Mouse (Mus musculus): ENCODE measurements at regions not wholly inside any gene's neighbourhood (a gene's known extent, or its start where the extent isn't known, plus 50 kb on each side); places are given as distances from the start of the nearest gene placed in this dataset.

DNA sequence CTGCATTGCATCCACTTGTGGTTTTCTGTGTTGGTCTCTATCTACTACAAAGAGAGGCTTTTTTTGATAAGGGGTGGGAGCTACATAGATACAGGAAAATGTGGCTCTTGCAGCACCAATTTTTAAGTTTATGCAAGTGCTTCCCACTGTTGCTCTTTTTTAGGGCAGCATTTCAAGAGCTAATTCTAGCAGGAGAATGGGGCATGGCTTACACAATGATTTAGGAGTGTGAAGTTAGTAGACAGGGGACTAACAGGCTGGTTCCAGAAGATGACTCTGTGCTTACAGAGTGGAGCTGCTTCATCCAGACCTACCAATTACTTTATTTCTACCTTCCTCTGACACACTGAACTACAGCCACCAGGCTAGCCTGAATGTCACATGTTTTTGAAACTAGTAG is 125.9 kb upstream of the Nxpe4 start:
- no peak overlapping the region for H3K9ac ChIP-seq (replicated peaks; ENCODE audit: low read length)
- H3K4me2 ChIP-seq (replicated peaks; ENCODE audit: low read depth, low read length), result no peak overlapping the region
- no peak for ATAC-seq (ENCODE audit: low FRiP score, low TSS enrichment)
- no peaks in the 10 kb centered on the region for H3K4me1 ChIP-seq (ENCODE audit: insufficient read depth, low read length)
- no peaks in the 10 kb centered on the region for H3K9me3 ChIP-seq (ENCODE audit: low read length)
- H3K27ac ChIP-seq (ENCODE audit: low read length), result no peak overlapping the region
- no peaks in the 10 kb centered on the region for H3K27me3 ChIP-seq (ENCODE audit: insufficient read depth, low read length)
- no peaks in the 10 kb centered on the region for H3K36me3 ChIP-seq (ENCODE audit: insufficient read depth, low read length)
- no peak overlapping the region for H3K4me3 ChIP-seq (ENCODE audit: low read length)

DNA sequence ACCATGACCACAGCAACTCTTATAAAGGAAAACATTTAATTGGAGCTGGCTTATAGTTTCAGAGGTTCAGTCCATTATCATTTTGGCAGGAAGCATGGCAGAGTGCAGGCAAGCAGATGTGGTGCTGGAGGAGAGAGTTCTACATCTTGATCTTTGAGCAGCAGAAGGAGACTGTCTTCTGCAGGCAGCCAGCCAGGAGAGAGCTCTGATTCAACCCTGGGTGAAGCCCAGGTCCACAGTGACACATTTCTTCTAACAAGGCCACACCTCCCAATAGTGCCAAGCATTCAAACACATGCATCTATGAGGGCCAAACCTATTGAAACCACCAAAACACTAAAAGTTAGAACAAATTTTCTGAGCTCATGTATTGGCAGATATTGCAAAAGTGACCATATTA is 117.0 kb upstream of the Nxpe4 start:
- Histone ChIP-seq H3K36me3 (ENCODE audit: insufficient read depth, low read length) (no peaks in the 10 kb centered on the region), H3K27ac (ENCODE audit: low read length) (no peak overlapping the region), H3K9me3 (ENCODE audit: low read length) (no peaks in the 10 kb centered on the region), H3K4me2 (replicated peaks; ENCODE audit: low read depth, low read length) (no peak overlapping the region), H3K4me3 (ENCODE audit: low read length) (no peak overlapping the region), H3K27me3 (ENCODE audit: insufficient read depth, low read length) (no peaks in the 10 kb centered on the region), H3K4me1 (ENCODE audit: insufficient read depth, low read length) (no peaks in the 10 kb centered on the region), H3K9ac (replicated peaks; ENCODE audit: low read length) (no peak overlapping the region)
- ATAC-seq (ENCODE audit: low FRiP score, low TSS enrichment), result no peak

GRCm38 (mm10) chr9:48047846-48048245 is 114.0 kb upstream of the Nxpe4 start:
- Histone ChIP-seq H3K4me1 (ENCODE audit: insufficient read depth, low read length) (no peaks in the 10 kb centered on the region), H3K27me3 (ENCODE audit: insufficient read depth, low read length) (no peaks in the 10 kb centered on the region), H3K27ac (ENCODE audit: low read length) (no peak overlapping the region), H3K4me2 (replicated peaks; ENCODE audit: low read depth, low read length) (no peak overlapping the region), H3K9ac (replicated peaks; ENCODE audit: low read length) (no peak overlapping the region), H3K36me3 (ENCODE audit: insufficient read depth, low read length) (no peaks in the 10 kb centered on the region), H3K4me3 (ENCODE audit: low read length) (no peak overlapping the region), H3K9me3 (ENCODE audit: low read length) (no peaks in the 10 kb centered on the region)
- 87% methylated on average over 4 of the region's 4 CpGs for WGBS
- no peak for ATAC-seq (ENCODE audit: low FRiP score, low TSS enrichment)

DNA sequence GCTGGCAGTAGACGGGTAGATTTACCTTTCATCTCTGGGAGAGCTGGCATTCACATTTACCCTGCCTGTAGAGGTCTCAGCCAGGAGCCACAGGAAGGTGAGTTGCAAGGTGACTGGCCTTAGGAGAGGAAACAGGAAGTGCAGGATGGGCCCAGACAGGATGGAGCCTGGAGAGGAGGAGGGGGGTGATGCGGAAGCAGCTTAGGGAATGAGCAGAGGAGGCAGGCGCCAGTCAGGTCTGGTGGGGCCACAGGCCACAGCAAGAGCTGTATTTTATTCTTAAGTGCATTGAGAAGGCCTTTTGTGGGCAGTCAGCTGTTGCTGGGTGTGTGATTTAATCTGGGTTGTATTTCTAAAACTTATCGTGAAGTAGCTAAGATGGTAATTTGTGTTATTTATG is 108.2 kb upstream of the Nxpe4 start:
- H3K4me2 ChIP-seq (replicated peaks; ENCODE audit: low read depth, low read length), result no peak overlapping the region

GRCm38 (mm10) chr9:48055246-48055645 is 106.6 kb upstream of the Nxpe4 start:
- Histone ChIP-seq H3K9ac (replicated peaks; ENCODE audit: low read length) (no peak overlapping the region), H3K4me3 (ENCODE audit: low read length) (no peak overlapping the region), H3K9me3 (ENCODE audit: low read length) (no peaks in the 10 kb centered on the region), H3K36me3 (ENCODE audit: insufficient read depth, low read length) (no peaks in the 10 kb centered on the region), H3K27ac (ENCODE audit: low read length) (no peak overlapping the region), H3K4me1 (ENCODE audit: insufficient read depth, low read length) (peaks cover 27% of the 10 kb centered on the region), H3K27me3 (ENCODE audit: insufficient read depth, low read length) (no peaks in the 10 kb centered on the region), H3K4me2 (replicated peaks; ENCODE audit: low read depth, low read length) (peak overlapping the region; percentile 11; the same call in 1 of the 2 replicates)
- no peak; the same call in 1 of the 2 replicates for ATAC-seq (ENCODE audit: low FRiP score, low TSS enrichment)
- 20% methylated on average over 10 of the region's 10 CpGs for WGBS

More for the DNA sequence above, 108.2 kb upstream of the Nxpe4 start:
- 15% methylated on average over 4 of the region's 4 CpGs for WGBS
- Histone ChIP-seq H3K4me3 (ENCODE audit: low read length) (no peak overlapping the region), H3K9me3 (ENCODE audit: low read length) (no peaks in the 10 kb centered on the region), H3K4me1 (ENCODE audit: insufficient read depth, low read length) (peaks cover 23% of the 10 kb centered on the region), H3K27me3 (ENCODE audit: insufficient read depth, low read length) (no peaks in the 10 kb centered on the region), H3K9ac (replicated peaks; ENCODE audit: low read length) (no peak overlapping the region), H3K36me3 (ENCODE audit: insufficient read depth, low read length) (no peaks in the 10 kb centered on the region), H3K27ac (ENCODE audit: low read length) (peak overlapping the region; percentile 62)
- ATAC-seq (ENCODE audit: low FRiP score, low TSS enrichment), result peak; percentile 90

- Histone ChIP-seq H3K4me3 (ENCODE audit: low read length) (no peak overlapping the region), H3K27ac (ENCODE audit: low read length) (no peak overlapping the region), H3K27me3 (ENCODE audit: insufficient read depth, low read length) (no peaks in the 10 kb centered on the region), H3K4me2 (replicated peaks; ENCODE audit: low read depth, low read length) (no peak overlapping the region), H3K9me3 (ENCODE audit: low read length) (no peaks in the 10 kb centered on the region), H3K4me1 (ENCODE audit: insufficient read depth, low read length) (peaks cover 24% of the 10 kb centered on the region), H3K36me3 (ENCODE audit: insufficient read depth, low read length) (no peaks in the 10 kb centered on the region), H3K9ac (replicated peaks; ENCODE audit: low read length) (no peak overlapping the region)
- WGBS, result 36% methylated on average over 8 of the region's 8 CpGs
- ATAC-seq (ENCODE audit: low FRiP score, low TSS enrichment), result no peak
Measured at GRCm38 (mm10) chr9:48058599-48058998, 103.2 kb upstream of the Nxpe4 start.

DNA sequence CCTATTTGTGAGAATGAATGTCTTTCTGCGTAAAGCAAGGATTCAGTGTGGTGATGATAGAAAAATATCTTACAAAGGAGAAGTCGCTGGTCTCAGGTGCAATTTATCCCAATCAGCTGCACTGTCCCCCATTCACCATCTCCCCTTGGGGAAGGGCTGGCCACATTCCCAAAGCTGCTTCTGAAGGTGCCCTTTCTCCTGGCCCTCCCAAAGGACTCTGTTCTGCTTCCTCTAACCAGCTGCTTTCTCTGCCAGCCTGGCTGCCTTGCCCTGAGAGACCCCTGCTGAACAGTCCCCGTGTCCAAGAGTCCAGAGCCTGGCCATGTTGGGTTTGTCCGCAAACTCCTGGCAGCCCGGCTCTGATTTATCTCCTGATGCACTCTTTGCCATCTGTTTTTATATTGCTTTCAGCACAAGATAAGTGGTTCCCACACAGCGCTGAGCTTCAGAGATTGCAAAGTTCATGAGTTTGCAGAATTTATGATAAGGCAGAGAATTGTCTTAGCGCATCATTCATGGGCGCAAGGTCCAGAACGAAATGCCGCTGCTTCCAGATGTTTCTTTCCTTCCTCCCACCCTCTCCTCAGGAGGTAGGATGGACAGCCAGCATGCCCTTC is 102.2 kb upstream of the Nxpe4 start:
- no peak overlapping the region for H3K4me3 ChIP-seq (ENCODE audit: low read length)
- H3K27ac ChIP-seq (ENCODE audit: low read length), result no peak overlapping the region
- no peaks in the 10 kb centered on the region for H3K36me3 ChIP-seq (ENCODE audit: insufficient read depth, low read length)
- no peak overlapping the region for H3K9ac ChIP-seq (replicated peaks; ENCODE audit: low read length)
- WGBS, result 76% methylated on average over 10 of the region's 10 CpGs
- no peak for ATAC-seq (ENCODE audit: low FRiP score, low TSS enrichment)
- no peaks in the 10 kb centered on the region for H3K27me3 ChIP-seq (ENCODE audit: insufficient read depth, low read length)
- H3K4me2 ChIP-seq (replicated peaks; ENCODE audit: low read depth, low read length), result no peak overlapping the region
- H3K4me1 ChIP-seq (ENCODE audit: insufficient read depth, low read length), result peaks cover 15% of the 10 kb centered on the region; the same call in 1 of the 2 replicates
- H3K9me3 ChIP-seq (ENCODE audit: low read length), result no peaks in the 10 kb centered on the region

DNA sequence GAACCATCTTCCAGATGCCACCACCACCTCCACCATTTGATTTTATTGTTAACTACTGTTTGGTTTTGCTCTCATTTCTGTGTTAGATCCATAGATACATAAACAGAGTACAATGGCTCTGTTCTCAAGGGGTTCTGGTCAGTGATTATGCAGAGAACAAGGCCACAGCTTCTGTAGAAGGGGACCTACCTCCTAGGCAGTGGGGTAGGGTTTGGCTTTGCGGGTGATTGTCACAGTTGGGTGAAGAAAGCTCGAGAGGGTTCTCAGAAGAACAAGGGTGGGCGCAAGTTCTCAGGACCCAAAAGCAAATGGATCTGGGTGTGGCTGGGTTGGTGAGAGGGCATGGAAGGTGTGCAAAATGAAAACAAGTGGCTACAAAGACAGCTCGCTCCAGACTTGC is 100.8 kb upstream of the Nxpe4 start:
- 87% methylated on average over 4 of the region's 4 CpGs for WGBS
- Histone ChIP-seq H3K4me1 (ENCODE audit: insufficient read depth, low read length) (peaks cover 6% of the 10 kb centered on the region; the same call in 1 of the 2 replicates), H3K9me3 (ENCODE audit: low read length) (no peaks in the 10 kb centered on the region), H3K27me3 (ENCODE audit: insufficient read depth, low read length) (no peaks in the 10 kb centered on the region), H3K27ac (ENCODE audit: low read length) (no peak overlapping the region), H3K4me2 (replicated peaks; ENCODE audit: low read depth, low read length) (no peak overlapping the region), H3K4me3 (ENCODE audit: low read length) (no peak overlapping the region), H3K36me3 (ENCODE audit: insufficient read depth, low read length) (no peaks in the 10 kb centered on the region), H3K9ac (replicated peaks; ENCODE audit: low read length) (no peak overlapping the region)
- ATAC-seq (ENCODE audit: low FRiP score, low TSS enrichment), result no peak

DNA sequence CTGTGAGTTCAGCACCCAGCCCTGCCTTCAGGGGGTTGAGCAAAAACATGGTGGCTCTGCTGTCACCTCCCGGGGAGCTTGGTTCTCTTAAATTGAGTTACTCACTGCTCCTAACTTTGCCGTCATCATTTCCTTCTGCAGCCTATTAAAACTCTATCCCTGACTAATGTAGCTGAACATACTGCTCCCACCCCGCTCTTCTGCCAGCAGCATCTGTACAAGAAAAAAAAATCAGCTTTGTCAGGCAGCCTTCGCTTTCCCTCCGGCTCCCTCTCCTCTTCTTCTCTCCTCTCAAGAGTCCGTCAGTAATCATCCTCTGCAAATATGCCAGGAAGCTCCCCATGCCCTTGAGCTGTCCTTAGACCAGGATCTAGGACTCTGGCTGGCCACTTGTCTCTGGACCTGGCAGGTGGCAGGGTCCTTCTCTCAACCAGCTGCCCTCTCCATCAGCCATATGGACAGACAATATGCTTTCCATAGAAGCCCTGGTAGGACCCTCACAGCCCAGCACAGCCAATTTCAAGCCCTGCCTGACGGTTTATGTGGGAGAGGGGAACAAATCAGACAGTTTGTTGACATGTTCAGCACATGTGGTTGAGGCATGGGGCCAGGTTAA is 95.0 kb upstream of the Nxpe4 start:
- ATAC-seq (ENCODE audit: low FRiP score, low TSS enrichment), result no peak
- H3K36me3 ChIP-seq (ENCODE audit: insufficient read depth, low read length), result no peaks in the 10 kb centered on the region
- 70% methylated on average over 7 of the region's 7 CpGs for WGBS
- H3K4me1 ChIP-seq (ENCODE audit: insufficient read depth, low read length), result no peaks in the 10 kb centered on the region
- no peak overlapping the region for H3K27ac ChIP-seq (ENCODE audit: low read length)
- H3K9ac ChIP-seq (replicated peaks; ENCODE audit: low read length), result no peak overlapping the region
- no peak overlapping the region for H3K4me3 ChIP-seq (ENCODE audit: low read length)
- H3K27me3 ChIP-seq (ENCODE audit: insufficient read depth, low read length), result no peaks in the 10 kb centered on the region
- no peaks in the 10 kb centered on the region for H3K9me3 ChIP-seq (ENCODE audit: low read length)
- H3K4me2 ChIP-seq (replicated peaks; ENCODE audit: low read depth, low read length), result no peak overlapping the region

- Histone ChIP-seq H3K27ac (ENCODE audit: low read length) (no peak overlapping the region), H3K27me3 (ENCODE audit: insufficient read depth, low read length) (no peaks in the 10 kb centered on the region), H3K9me3 (ENCODE audit: low read length) (no peaks in the 10 kb centered on the region), H3K4me2 (replicated peaks; ENCODE audit: low read depth, low read length) (no peak overlapping the region), H3K9ac (replicated peaks; ENCODE audit: low read length) (no peak overlapping the region), H3K4me1 (ENCODE audit: insufficient read depth, low read length) (no peaks in the 10 kb centered on the region), H3K4me3 (ENCODE audit: low read length) (no peak overlapping the region), H3K36me3 (ENCODE audit: insufficient read depth, low read length) (no peaks in the 10 kb centered on the region)
- no peak for ATAC-seq (ENCODE audit: low FRiP score, low TSS enrichment)
- WGBS, result 86% methylated on average over 1 of the region's 1 CpGs
Measured at GRCm38 (mm10) chr9:48072592-48072991, 89.2 kb upstream of the Nxpe4 start.

Measured in kidney, embryonic 16.5 days (tissue).